Mouse (Mus musculus) left cerebral cortex, adult 2 months (tissue): Measurements from ENCODE around the gene Blzf1. TPM values are rescaled to one million over a fixed set of nuclear protein-coding genes. Genes with fewer than 3 reads are reported as not detected.

Source experiments
- DNase-seq, 2 experiments: peaks; one replicate each; pipeline ENCODE4 v3.0.0; 2021 to 2022; ENCODE audit warnings: low spot score in 2 of 2, mixed read lengths in 1 of 2; ENCODE audit errors: extremely low spot score in 1 of 2
- H3K27ac ChIP-seq: fragments of 200-600 bp; 2 replicates; pipeline ENCODE4 v1.8.1; 2022
- H3K4me3 ChIP-seq: fragments of 200-600 bp; 2 replicates; pipeline ENCODE4 v1.8.1; 2022
- CTCF ChIP-seq: fragments of 200-600 bp; IDR thresholded peaks from 2 replicates; pipeline ENCODE4 v1.8.1; 2022; ENCODE audit warnings: antibody characterized with exemption, mild to moderate bottlenecking, moderate library complexity
- intact Hi-C: fragments of 180-260 bp; cut with DNase I; formaldehyde crosslinking; loops from one replicate; pipeline ENCODE4 v1.15.1; 2025
- long read RNA-seq, 2 experiments: library from polyadenylated mRNA; stranded (forward); transcript quantifications; one replicate each; pipeline ENCODE4 v2.0.0; 2021; ENCODE audit warnings: borderline mapping rate in 2 of 2
- total RNA-seq, 2 experiments: library from RNA; stranded (reverse); gene quantifications; 2 replicates each; pipeline ENCODE4 v1.2.3; 2021

Blzf1 gene
- 10 to 100 TPM; 22.0 to 24.1 TPM for total RNA-seq
- long read RNA-seq, experiment 1, transcript Blzf1-203 (7 exons, 2,430 nt), result major isoform, 14 of 20 reads
- long read RNA-seq, experiment 1, partial matches to known transcripts, result 5 of 20 reads
- long read RNA-seq, experiment 1, other reads (novel, unspliced or antisense), result 0 of 20 reads
- long read RNA-seq, experiment 2, transcript Blzf1-203 (7 exons, 2,430 nt), result major isoform, 11 of 12 reads
- long read RNA-seq, experiment 2, partial matches to known transcripts, result 1 of 12 reads
- long read RNA-seq, experiment 2, other reads (novel, unspliced or antisense), result 0 of 12 reads

GRCm38 (mm10) chr1:164307124-164307751, at the start of gene Blzf1:
Gene Blzf1 (minus strand): TSS chr1:164307489.
- Histone ChIP-seq H3K27ac (peak within 1 kb of the TSS; percentile 80), H3K4me3 (peak within 1 kb of the TSS; percentile 55)
- peak; percentile 96 for DNase-seq
- intact Hi-C loops, result no loop called here
- TF ChIP-seq CTCF, result no peak

GRCm38 (mm10) chr1:164353443-164353842, 46.2 kb upstream of the Blzf1 start:
- H3K27ac ChIP-seq, result no peak overlapping the region
- no peak for DNase-seq
- no peak overlapping the region for H3K4me3 ChIP-seq
- TF ChIP-seq CTCF, result no peak
- intact Hi-C loops, result no loop called here

DNA sequence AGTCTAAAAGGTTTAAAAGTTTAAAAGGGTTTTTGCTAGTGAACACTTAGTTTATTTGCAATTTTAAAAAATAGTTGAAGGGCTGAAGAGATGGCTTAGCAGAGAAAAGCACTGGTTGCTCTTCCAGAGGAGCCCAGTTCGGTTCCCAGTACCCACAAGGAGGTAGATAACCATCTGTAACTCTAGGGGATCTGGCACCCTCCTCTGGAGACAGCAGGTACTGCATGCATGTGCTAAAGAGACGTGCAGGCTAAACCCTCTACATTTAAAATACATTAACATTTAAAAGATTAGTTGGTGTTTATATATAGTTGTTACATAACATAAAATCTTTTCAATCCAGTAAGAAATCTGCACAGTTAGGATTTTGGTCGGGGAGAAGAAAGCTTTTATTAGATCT, 34.9 kb upstream of the Blzf1 start:
- intact Hi-C loops, result no loop called here
- H3K4me3 ChIP-seq, result no peak overlapping the region
- peak; percentile 65 for TF ChIP-seq CTCF
- no peak for DNase-seq
- H3K27ac ChIP-seq, result no peak overlapping the region

GRCm38 (mm10) chr1:164335846-164336245, 28.6 kb upstream of the Blzf1 start:
- 0 out of 2 replicates have a peak overlapping the region, but pooled peaks have one; percentile 53 for H3K27ac ChIP-seq
- no peak for DNase-seq
- intact Hi-C loops, result loop anchor here (5.0 kb wide), 1 partner anchor 61 kb away; no protein-coding TSS in a partner anchor
- no peak overlapping the region for H3K4me3 ChIP-seq
- no peak for TF ChIP-seq CTCF

DNA sequence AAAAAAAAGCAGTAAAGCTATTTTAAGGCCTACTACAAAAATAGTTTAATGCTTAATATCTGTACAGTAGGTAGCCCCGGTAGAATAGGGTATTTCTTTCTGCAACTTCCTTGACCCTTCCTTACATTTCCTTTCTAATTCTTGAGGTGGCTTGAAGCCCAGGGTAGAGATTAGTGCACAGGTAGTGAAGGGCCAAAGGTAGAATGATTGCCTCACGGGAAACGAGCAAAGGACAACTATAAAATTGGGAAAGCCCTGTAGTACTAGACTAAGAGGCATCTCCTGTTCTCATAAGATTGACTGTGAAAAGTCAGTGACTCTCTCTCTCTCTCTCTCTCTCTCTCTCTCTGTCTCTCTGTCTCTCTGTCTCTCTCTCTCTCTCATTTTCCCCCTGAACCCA, 28.1 kb upstream of the Blzf1 start:
- intact Hi-C loops, result loop anchor here (5.0 kb wide), 1 partner anchor 62 kb away; no protein-coding TSS in a partner anchor
- no peak overlapping the region for H3K4me3 ChIP-seq
- no peak overlapping the region for H3K27ac ChIP-seq
- no peak for TF ChIP-seq CTCF
- DNase-seq, result no peak

- no peak for DNase-seq
- Histone ChIP-seq H3K27ac (no peak overlapping the region), H3K4me3 (no peak overlapping the region)
- intact Hi-C loops, result no loop called here
- TF ChIP-seq CTCF, result no peak
Measured at GRCm38 (mm10) chr1:164332559-164332958, 25.3 kb upstream of the Blzf1 start.

DNA sequence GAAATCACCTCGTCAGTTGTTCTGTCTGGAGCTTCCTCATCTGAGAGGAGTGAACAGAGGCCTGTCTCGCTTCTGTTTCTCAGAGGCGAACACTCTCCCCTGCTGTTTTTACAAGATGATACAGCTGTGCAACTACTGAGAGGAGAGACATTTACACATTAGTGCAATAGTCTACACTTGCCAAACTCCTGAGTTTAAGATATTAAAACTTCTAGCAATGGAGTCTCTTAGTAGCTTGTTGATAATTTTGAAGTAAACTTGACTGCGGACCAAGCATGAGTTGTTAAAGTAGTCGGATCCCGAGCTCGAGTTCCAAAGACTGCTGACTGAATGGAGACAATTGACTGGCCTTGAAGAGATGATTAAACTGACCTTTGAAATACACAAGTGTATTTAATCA, 20.5 kb upstream of the Blzf1 start:
- no peak for TF ChIP-seq CTCF
- H3K4me3 ChIP-seq, result no peak overlapping the region
- intact Hi-C loops, result loop anchor here (10.0 kb wide), 1 partner anchor 357 kb away; no protein-coding TSS in a partner anchor
- DNase-seq, result no peak
- no peak overlapping the region for H3K27ac ChIP-seq

DNA sequence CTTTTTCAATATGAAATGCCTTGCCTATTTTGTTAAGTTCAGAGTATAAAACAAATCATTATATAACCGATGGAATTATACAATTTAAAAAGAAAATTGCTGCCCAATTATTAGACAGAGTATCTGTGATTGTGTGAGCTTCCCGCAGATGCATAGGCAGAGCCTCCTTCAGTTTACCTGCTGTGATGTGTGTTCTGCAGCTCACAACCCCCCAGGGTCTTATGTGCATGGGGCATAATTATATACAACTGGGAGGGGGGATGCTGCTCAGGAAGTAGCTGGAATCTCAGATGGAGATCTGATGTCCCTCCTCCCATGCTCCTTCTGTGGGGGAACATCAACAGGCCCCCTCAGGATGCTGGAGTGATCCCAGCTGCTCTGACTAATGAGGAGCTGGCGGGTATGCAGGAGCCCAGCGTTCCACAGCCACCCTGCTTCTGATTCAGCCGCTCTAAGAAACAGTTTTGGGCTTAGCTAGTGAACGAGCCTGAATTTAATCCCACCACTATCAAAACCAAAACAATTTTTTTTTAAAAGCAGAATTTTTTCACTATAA, 19.4 kb upstream of the Blzf1 start:
- intact Hi-C loops, result loop anchor here (10.0 kb wide), 1 partner anchor 358 kb away; no protein-coding TSS in a partner anchor
- peak; percentile 36 to 47 for DNase-seq
- TF ChIP-seq CTCF, result no peak
- Histone ChIP-seq H3K4me3 (no peak overlapping the region), H3K27ac (peak overlapping the region; percentile 52; the same call in 1 of the 2 replicates)

DNA sequence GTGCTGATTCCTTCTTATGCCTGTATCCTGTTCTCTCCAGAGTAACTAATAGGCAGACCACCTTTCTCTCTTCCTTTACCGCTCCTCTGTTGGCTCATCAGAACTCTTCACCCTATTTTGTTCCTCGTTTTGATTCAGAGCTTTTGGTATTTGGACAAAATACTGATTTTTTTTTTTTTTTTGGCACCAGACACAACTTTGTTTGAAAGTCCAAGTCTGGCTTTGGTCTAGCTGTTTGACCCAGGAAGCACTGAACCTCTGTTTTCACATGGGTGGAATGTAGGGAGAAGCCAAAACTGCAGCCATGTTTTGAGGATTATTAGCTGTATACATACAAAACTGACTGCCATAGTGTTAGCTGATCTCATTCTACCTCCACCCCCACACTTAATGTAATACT, 17.6 kb upstream of the Blzf1 start:
- no peak for TF ChIP-seq CTCF
- Histone ChIP-seq H3K4me3 (no peak overlapping the region), H3K27ac (no peak overlapping the region)
- no peak for DNase-seq
- intact Hi-C loops, result loop anchor here (10.0 kb wide), 1 partner anchor 360 kb away; no protein-coding TSS in a partner anchor

GRCm38 (mm10) chr1:164324221-164324620, 16.9 kb upstream of the Blzf1 start:
- Histone ChIP-seq H3K27ac (no peak overlapping the region), H3K4me3 (no peak overlapping the region)
- no peak for DNase-seq
- intact Hi-C loops, result loop anchor here (10.0 kb wide), 1 partner anchor 361 kb away; no protein-coding TSS in a partner anchor
- no peak for TF ChIP-seq CTCF

- H3K4me3 ChIP-seq, result no peak overlapping the region
- no peak for DNase-seq
- intact Hi-C loops, result loop anchor here (10.0 kb wide), 1 partner anchor 362 kb away; no protein-coding TSS in a partner anchor
- no peak overlapping the region for H3K27ac ChIP-seq
- no peak for TF ChIP-seq CTCF
Measured at GRCm38 (mm10) chr1:164322987-164323650, 15.8 kb upstream of the Blzf1 start.
